Mouse (Mus musculus) myocyte (in vitro differentiated cells): Measurements from ENCODE around the gene Mamdc2. TPM values are rescaled to one million over a fixed set of nuclear protein-coding genes. Genes with fewer than 3 reads are reported as not detected.

ENCODE experiments used
- H3K27me3 ChIP-seq: one replicate; pipeline ENCODE4 v1.6.1; 2011; ENCODE audit not compliant: control insufficient read depth, insufficient read depth, insufficient read length
- H3K36me3 ChIP-seq: one replicate; pipeline ENCODE4 v1.6.1; 2011; ENCODE audit not compliant: control insufficient read depth, insufficient read depth
- H3K4me2 ChIP-seq: one replicate; pipeline ENCODE4 v1.6.1; 2011; ENCODE audit warnings: low read depth, control low read depth
- H3K4me3 ChIP-seq: one replicate; pipeline ENCODE4 v1.5.1; 2011; ENCODE audit warnings: mild to moderate bottlenecking, control low read depth, moderate library complexity
- H3K79me2 ChIP-seq: one replicate; pipeline ENCODE4 v1.6.1; 2011; ENCODE audit not compliant: control insufficient read depth, insufficient read depth
- H3ac ChIP-seq: one replicate; pipeline ENCODE4 v1.6.1; 2011; ENCODE audit not compliant: control insufficient read depth, insufficient read length
- CEBPB ChIP-seq: IDR thresholded peaks from 2 replicates; pipeline ENCODE4 v1.6.1; 2011; ENCODE audit warnings: mild to moderate bottlenecking, moderate library complexity; ENCODE audit not compliant: poor library complexity, insufficient read depth, severe bottlenecking
- E2F4 ChIP-seq: IDR thresholded peaks from one replicate; pipeline ENCODE4 v1.6.1; 2011; ENCODE audit warnings: mild to moderate bottlenecking, control low read depth, moderate library complexity; ENCODE audit not compliant: insufficient read depth
- MAX ChIP-seq: IDR thresholded peaks from one replicate; pipeline ENCODE4 v1.6.1; 2011; ENCODE audit warnings: low read depth, mild to moderate bottlenecking, control low read depth
- MYOD1 ChIP-seq, 3 experiments: IDR thresholded peaks; one replicate each; pipeline ENCODE4 v1.6.1; 2011; ENCODE audit warnings: control low read depth in 2 of 3, low read depth in 2 of 3, mild to moderate bottlenecking in 2 of 3, moderate library complexity in 1 of 3; ENCODE audit not compliant: insufficient read length in 2 of 3, control insufficient read depth in 1 of 3
- MYOG ChIP-seq, 3 experiments: IDR thresholded peaks; one replicate each; pipeline ENCODE4 v1.6.1; 2011; ENCODE audit warnings: control low read depth in 2 of 3, low read depth in 2 of 3, mild to moderate bottlenecking in 2 of 3; ENCODE audit not compliant: insufficient read length in 2 of 3, control insufficient read depth in 1 of 3, insufficient read depth in 1 of 3
- POLR2A ChIP-seq: IDR thresholded peaks from one replicate; pipeline ENCODE4 v1.6.1; 2011; ENCODE audit warnings: low read depth, mild to moderate bottlenecking, control low read depth, moderate library complexity; ENCODE audit not compliant: insufficient read length
- POLR2AphosphoS2 ChIP-seq: IDR thresholded peaks from one replicate; pipeline ENCODE4 v1.6.1; 2011; ENCODE audit warnings: low read depth, control low read depth; ENCODE audit not compliant: insufficient read length
- REST ChIP-seq: IDR thresholded peaks from one replicate; pipeline ENCODE4 v1.6.1; 2011; ENCODE audit warnings: mild to moderate bottlenecking, control low read depth, moderate library complexity; ENCODE audit not compliant: insufficient read depth, insufficient read length
- SRF ChIP-seq: IDR thresholded peaks from one replicate; pipeline ENCODE4 v1.6.1; 2011; ENCODE audit warnings: low read depth; ENCODE audit not compliant: control insufficient read depth, insufficient read length
- TCF12 ChIP-seq: IDR thresholded peaks from one replicate; pipeline ENCODE4 v1.6.1; 2011; ENCODE audit warnings: mild to moderate bottlenecking, control low read depth; ENCODE audit not compliant: poor library complexity, insufficient read depth, severe bottlenecking
- TCF3 ChIP-seq: IDR thresholded peaks from one replicate; pipeline ENCODE4 v1.6.1; 2011; ENCODE audit warnings: low read depth, control low read depth; ENCODE audit not compliant: insufficient read length
- USF1 ChIP-seq: IDR thresholded peaks from one replicate; pipeline ENCODE4 v1.6.1; 2011; ENCODE audit warnings: low read depth, mild to moderate bottlenecking, control low read depth, moderate library complexity
- polyA plus RNA-seq: library from polyadenylated mRNA; unstranded; fragments of >200 nt; fragmentation: generic; extraction: Trizol; gene quantifications from one replicate; pipeline ENCODE4 v1.2.1, GENCODE M21; 2012; ENCODE audit warnings: missing spikeins

Mamdc2 gene
- polyA plus RNA-seq, 1 experiment, result 13.4 TPM

DNA sequence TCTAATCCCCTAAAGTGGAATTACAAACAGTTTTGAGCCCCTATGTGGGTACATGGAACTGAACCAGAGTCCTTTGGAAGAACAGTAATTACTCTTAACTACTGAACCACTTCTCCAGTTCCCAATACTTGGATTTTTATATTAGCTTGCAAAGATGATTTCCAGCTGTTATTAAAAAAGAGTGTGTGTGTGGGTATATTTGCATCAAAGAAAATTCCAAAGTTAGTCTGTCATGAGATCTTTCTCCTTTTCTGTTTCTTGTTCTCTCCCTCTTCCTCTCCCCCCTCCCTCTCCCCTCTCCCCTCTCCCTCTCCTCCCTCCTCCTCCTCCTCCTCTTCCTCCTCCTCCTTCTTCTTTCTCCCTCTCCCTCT lies 31.3 kb upstream of the Mamdc2 start:
- no peaks in the 10 kb centered on the region for H3K79me2 ChIP-seq
- H3K4me2 ChIP-seq, result no peak overlapping the region
- no peak overlapping the region for H3ac ChIP-seq
- H3K4me3 ChIP-seq, result no peak overlapping the region
- no peak for TF ChIP-seq MYOG (IDR thresholded peaks at IDR 0.05; ENCODE audit: control insufficient read depth in 1 of 3, insufficient read depth in 1 of 3, insufficient read length in 2 of 3, low read depth in 2 of 3)
- TF ChIP-seq POLR2A, result no peak
- no peak for TF ChIP-seq POLR2AphosphoS2
- TF ChIP-seq E2F4, result no peak
- H3K27me3 ChIP-seq, result no peaks in the 10 kb centered on the region
- no peaks in the 10 kb centered on the region for H3K36me3 ChIP-seq

DNA sequence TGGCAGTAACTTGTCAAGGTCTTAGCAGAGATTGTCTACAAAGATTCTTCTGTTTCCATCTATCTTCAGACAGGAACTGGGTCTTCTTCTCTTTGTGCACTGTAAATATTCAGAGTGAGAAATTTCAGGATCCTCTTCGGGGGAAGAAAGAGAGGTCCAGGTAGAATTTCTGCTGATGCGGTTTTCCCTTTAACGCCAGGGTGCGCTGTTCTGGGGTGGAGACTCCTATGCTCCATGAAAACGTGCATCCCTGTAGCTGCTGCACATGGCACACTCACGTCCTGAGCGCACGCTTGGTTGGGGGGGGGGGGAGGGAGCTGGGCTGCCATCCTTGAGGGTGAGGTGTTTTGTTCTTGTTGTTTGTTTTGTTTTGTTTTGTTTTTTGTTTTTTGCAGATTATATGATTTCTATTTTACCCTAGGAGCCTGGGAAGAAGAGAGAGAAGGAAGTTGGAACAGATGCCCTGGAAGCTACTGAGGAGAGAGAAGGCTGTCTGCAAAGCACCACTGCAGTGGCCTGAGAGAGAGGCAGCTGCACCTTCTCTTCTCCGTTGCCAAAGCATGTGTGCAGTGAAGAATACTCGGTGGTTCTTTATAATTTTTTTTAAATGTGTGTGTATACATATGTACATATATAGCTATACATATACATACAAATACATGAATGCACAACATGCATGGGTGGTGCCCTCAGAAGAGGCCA lies 30.8 kb upstream of the Mamdc2 start:
- Histone ChIP-seq H3K4me2 (no peak overlapping the region), H3ac (no peak overlapping the region), H3K27me3 (no peaks in the 10 kb centered on the region), H3K36me3 (no peaks in the 10 kb centered on the region), H3K4me3 (no peak overlapping the region), H3K79me2 (no peaks in the 10 kb centered on the region)
- TF ChIP-seq CEBPB, result no peak
- TF ChIP-seq TCF3, result no peak
- no peak for TF ChIP-seq MYOD1 (IDR thresholded peaks at IDR 0.05; ENCODE audit: control insufficient read depth in 1 of 3, insufficient read length in 2 of 3, low read depth in 2 of 3)
- TF ChIP-seq E2F4, result no peak
- no peak for TF ChIP-seq USF1
- no peak for TF ChIP-seq POLR2AphosphoS2
- no peak for TF ChIP-seq TCF12
- TF ChIP-seq MYOG (IDR thresholded peaks at IDR 0.05; ENCODE audit: control insufficient read depth in 1 of 3, insufficient read depth in 1 of 3, insufficient read length in 2 of 3, low read depth in 2 of 3), result no peak
- no peak for TF ChIP-seq MAX
- TF ChIP-seq SRF, result no peak
- TF ChIP-seq REST, result no peak
- no peak for TF ChIP-seq POLR2A

DNA sequence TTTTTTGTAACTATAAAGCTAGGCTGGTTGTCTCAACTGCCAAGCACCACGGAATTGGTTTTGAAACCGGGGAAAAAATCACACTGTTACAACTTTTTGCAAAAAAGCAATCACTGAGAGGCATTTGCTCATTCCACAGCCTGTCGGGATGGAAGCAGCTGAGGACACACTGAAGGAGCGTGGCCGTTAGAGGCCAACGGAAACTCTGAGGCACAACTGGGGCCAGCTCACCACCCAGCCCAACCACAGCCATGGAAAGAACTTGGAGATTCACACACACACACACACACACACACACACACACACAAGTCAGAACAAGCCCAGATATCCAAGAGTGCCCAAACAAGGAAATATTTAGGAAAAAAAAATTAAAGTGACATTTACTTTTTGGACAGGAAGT lies 29.6 kb upstream of the Mamdc2 start:
- H3ac ChIP-seq, result no peak overlapping the region
- H3K36me3 ChIP-seq, result no peaks in the 10 kb centered on the region
- TF ChIP-seq MYOD1 (IDR thresholded peaks at IDR 0.05; ENCODE audit: control insufficient read depth in 1 of 3, insufficient read length in 2 of 3, low read depth in 2 of 3), result no peak
- H3K79me2 ChIP-seq, result no peaks in the 10 kb centered on the region
- no peak overlapping the region for H3K4me2 ChIP-seq
- no peaks in the 10 kb centered on the region for H3K27me3 ChIP-seq
- H3K4me3 ChIP-seq, result no peak overlapping the region

DNA sequence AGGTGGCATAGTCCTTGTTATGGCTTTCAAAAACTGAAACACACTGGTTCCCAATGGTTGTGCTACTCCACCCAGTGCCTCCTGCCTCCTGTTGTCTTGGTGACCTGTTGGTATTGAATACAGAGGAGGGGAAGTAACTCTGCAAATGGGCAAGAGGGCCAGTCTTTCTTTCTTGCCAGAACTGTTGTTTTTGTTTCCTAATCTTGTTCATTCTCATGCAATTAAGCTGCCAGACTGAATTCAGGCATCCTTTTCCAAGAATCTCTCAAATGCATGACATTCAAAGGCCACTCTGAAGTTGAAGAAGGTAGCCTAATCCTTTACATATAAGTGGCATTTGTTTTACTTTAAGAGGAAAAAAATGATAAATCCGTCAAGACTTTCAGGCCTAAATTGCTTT lies 19.6 kb upstream of the Mamdc2 start:
- H3ac ChIP-seq, result no peak overlapping the region
- H3K27me3 ChIP-seq, result no peaks in the 10 kb centered on the region
- H3K4me2 ChIP-seq, result no peak overlapping the region
- no peak for TF ChIP-seq SRF
- TF ChIP-seq TCF12, result no peak
- no peak for TF ChIP-seq USF1
- no peak for TF ChIP-seq CEBPB
- TF ChIP-seq MYOD1 (IDR thresholded peaks at IDR 0.05; ENCODE audit: control insufficient read depth in 1 of 3, insufficient read length in 2 of 3, low read depth in 2 of 3), result no peak
- no peak for TF ChIP-seq TCF3
- no peak for TF ChIP-seq E2F4
- no peak for TF ChIP-seq POLR2AphosphoS2
- no peak for TF ChIP-seq MYOG (IDR thresholded peaks at IDR 0.05; ENCODE audit: control insufficient read depth in 1 of 3, insufficient read depth in 1 of 3, insufficient read length in 2 of 3, low read depth in 2 of 3)
- TF ChIP-seq MAX, result no peak
- TF ChIP-seq POLR2A, result no peak
- TF ChIP-seq REST, result no peak
- no peaks in the 10 kb centered on the region for H3K79me2 ChIP-seq
- no peaks in the 10 kb centered on the region for H3K36me3 ChIP-seq
- H3K4me3 ChIP-seq, result no peak overlapping the region

DNA sequence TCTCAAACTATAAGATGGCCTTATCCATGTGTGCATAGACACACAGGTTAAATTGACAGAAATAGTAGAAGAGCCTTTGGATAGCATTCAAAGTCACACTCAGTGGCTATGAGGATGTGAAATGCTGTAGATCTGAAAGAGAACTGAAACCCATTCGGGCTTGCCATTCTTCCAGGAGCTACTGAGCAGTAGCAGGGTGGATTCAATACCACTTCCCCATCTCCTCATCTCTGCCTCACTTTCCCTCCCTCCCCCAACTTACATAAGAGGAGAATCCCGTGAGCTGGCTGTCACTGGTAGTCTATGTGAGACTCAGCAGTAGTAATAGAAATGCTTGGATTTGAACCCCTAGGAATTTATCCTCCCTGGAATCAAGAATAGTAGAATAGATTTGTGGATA lies 18.8 kb upstream of the Mamdc2 start:
- H3ac ChIP-seq, result no peak overlapping the region
- no peaks in the 10 kb centered on the region for H3K36me3 ChIP-seq
- H3K27me3 ChIP-seq, result no peaks in the 10 kb centered on the region
- H3K4me3 ChIP-seq, result no peak overlapping the region
- TF ChIP-seq POLR2AphosphoS2 (no peak), TCF3 (no peak), POLR2A (no peak), MYOD1 (IDR thresholded peaks at IDR 0.05; ENCODE audit: control insufficient read depth in 1 of 3, insufficient read length in 2 of 3, low read depth in 2 of 3) (no peak), REST (no peak), E2F4 (no peak), CEBPB (no peak), MAX (no peak), SRF (no peak), MYOG (IDR thresholded peaks at IDR 0.05; ENCODE audit: control insufficient read depth in 1 of 3, insufficient read depth in 1 of 3, insufficient read length in 2 of 3, low read depth in 2 of 3) (no peak)
- no peaks in the 10 kb centered on the region for H3K79me2 ChIP-seq
- no peak overlapping the region for H3K4me2 ChIP-seq
